Mouse (Mus musculus) kidney, adult 2 months (tissue): ENCODE measurements around the gene Rspo1.

Source experiments
- CTCF ChIP-seq: fragments of 200-500 bp; conservative IDR thresholded peaks from 2 replicates; pipeline ENCODE4 v1.5.1; 2011; ENCODE audit warnings: low read depth, mild to moderate bottlenecking, control low read depth, low read length, moderate library complexity, mixed read lengths; ENCODE audit not compliant: insufficient read depth, insufficient read length
- POLR2A ChIP-seq: fragments of 200-500 bp; IDR thresholded peaks from one replicate; pipeline ENCODE4 v1.6.1; 2011; ENCODE audit warnings: low read depth, low read length, control low read depth

DNA sequence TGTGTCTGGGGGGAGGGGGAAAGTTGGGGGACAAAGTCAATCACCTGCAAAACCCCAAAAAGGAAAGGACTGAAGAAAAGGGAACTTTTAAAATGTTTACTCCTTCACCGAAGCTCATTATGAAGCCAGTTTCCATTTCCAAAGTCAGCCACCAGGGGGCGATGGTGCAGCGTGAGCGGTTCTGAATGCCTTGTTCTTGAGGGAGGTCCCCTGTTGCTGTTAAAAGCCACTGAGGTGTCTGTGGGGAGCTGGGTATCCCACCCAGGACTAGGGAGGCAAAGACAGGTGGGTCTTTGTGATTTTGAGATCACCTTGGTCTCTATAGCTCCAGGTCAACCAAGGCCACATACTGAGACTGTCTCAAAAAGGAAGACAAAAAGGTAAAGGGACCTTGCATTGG is 43.2 kb upstream of the Rspo1 start:
- TF ChIP-seq CTCF (peak; percentile 86), POLR2A (no peak)
